Mouse (Mus musculus) thymus, adult 2 months (tissue): ENCODE measurements at regions not wholly inside any gene's neighbourhood (a gene's known extent, or its start where the extent isn't known, plus 50 kb on each side); places are given as distances from the start of the nearest gene placed in this dataset.

Source experiments
- CTCF ChIP-seq: fragments of 200-500 bp; IDR thresholded peaks from 2 replicates; pipeline ENCODE4 v1.5.1; 2012; ENCODE audit warnings: mild to moderate bottlenecking, control low read depth, low read length, moderate library complexity, borderline replicate concordance; ENCODE audit not compliant: control insufficient read depth, poor library complexity, insufficient read depth; ENCODE audit errors: extremely low read depth
- POLR2A ChIP-seq: fragments of 200-500 bp; IDR thresholded peaks from 2 replicates; pipeline ENCODE4 v1.6.1; 2012; ENCODE audit warnings: mild to moderate bottlenecking, low read length, control low read depth, moderate library complexity; ENCODE audit not compliant: control insufficient read depth, poor library complexity, insufficient read depth; ENCODE audit errors: extremely low read depth

GRCm38 (mm10) chr16:76685562-76685961 is 311.9 kb upstream of the Nrip1 start:
- TF ChIP-seq CTCF, result no peak
- TF ChIP-seq POLR2A, result no peak
